Mouse (Mus musculus): Measurements from ENCODE around the gene Slc13a2. TPM values are rescaled to one million over a fixed set of nuclear protein-coding genes. Genes with fewer than 3 reads are reported as not detected.

Slc13a2 gene
- polyA plus RNA-seq, 1 experiment from 2014 or later: 4.6 TPM

GRCm38 (mm10) chr11:78382701-78383100 lies 39.3 kb downstream of the Slc13a2 start:
- no peaks in the 10 kb centered on the region for H3K27me3 ChIP-seq (replicated peaks; ENCODE audit: control insufficient read depth, insufficient read depth, low read length)
- H3K36me3 ChIP-seq (ENCODE audit: control insufficient read depth, insufficient read depth, low read length): no peaks in the 10 kb centered on the region
- H3K27ac ChIP-seq (ENCODE audit: low read length): no peak overlapping the region
- no peak overlapping the region for H3K9ac ChIP-seq (ENCODE audit: low read depth, low read length)
- H3K9me3 ChIP-seq (ENCODE audit: control insufficient read depth, low read length): no peaks in the 10 kb centered on the region
- H3K4me2 ChIP-seq (ENCODE audit: low read depth, low read length): no peak overlapping the region
- WGBS: 41% methylated on average over 5 of the region's 5 CpGs
- peaks cover 5% of the 10 kb centered on the region; the same call in 1 of the 2 replicates for H3K4me1 ChIP-seq (ENCODE audit: control insufficient read depth, insufficient read depth, low read length)
- no peak overlapping the region for H3K4me3 ChIP-seq (ENCODE audit: low read length)
- ATAC-seq: no peak

- H3K27ac ChIP-seq (ENCODE audit: low read length): no peak overlapping the region
- H3K27me3 ChIP-seq (replicated peaks; ENCODE audit: control insufficient read depth, insufficient read depth, low read length): no peaks in the 10 kb centered on the region
- H3K9me3 ChIP-seq (ENCODE audit: control insufficient read depth, low read length): no peaks in the 10 kb centered on the region
- H3K4me2 ChIP-seq (ENCODE audit: low read depth, low read length): no peak overlapping the region
- no peak overlapping the region for H3K4me3 ChIP-seq (ENCODE audit: low read length)
- H3K4me1 ChIP-seq (ENCODE audit: control insufficient read depth, insufficient read depth, low read length): peaks cover 7% of the 10 kb centered on the region
- ATAC-seq: no peak
- H3K9ac ChIP-seq (ENCODE audit: low read depth, low read length): no peak overlapping the region
- H3K36me3 ChIP-seq (ENCODE audit: control insufficient read depth, insufficient read depth, low read length): no peaks in the 10 kb centered on the region
- 76% methylated on average over 7 of the region's 7 CpGs for WGBS
These were observed 39.7 kb downstream of the Slc13a2 start for GRCm38 (mm10) chr11:78382286-78382685.

DNA sequence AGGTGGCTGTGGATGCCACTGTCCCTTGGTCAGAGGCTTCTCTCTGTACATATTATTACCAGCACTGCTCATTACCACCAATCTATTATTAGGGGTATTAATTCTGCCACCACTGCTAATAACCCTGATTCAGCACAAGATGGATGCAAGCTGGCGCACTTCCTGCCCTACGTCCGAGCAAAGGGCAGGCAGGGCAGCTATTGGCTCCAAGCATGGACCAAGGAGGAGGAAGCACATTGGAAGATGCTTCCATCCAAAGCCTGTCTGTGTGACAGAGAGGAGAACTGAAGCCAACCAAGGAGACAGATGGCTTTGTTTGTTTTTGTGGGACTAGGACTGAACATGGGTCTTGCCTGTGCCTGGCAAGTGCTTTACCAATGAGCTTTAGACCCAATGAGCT lies 41.0 kb downstream of the Slc13a2 start:
- Histone ChIP-seq H3K4me1 (ENCODE audit: control insufficient read depth, insufficient read depth, low read length) (peaks cover 8% of the 10 kb centered on the region), H3K4me3 (ENCODE audit: low read length) (no peak overlapping the region), H3K9ac (ENCODE audit: low read depth, low read length) (no peak overlapping the region), H3K27ac (ENCODE audit: low read length) (no peak overlapping the region), H3K27me3 (replicated peaks; ENCODE audit: control insufficient read depth, insufficient read depth, low read length) (no peaks in the 10 kb centered on the region), H3K4me2 (ENCODE audit: low read depth, low read length) (no peak overlapping the region), H3K36me3 (ENCODE audit: control insufficient read depth, insufficient read depth, low read length) (no peaks in the 10 kb centered on the region), H3K9me3 (ENCODE audit: control insufficient read depth, low read length) (no peaks in the 10 kb centered on the region)
- ATAC-seq: no peak
- WGBS: 77% methylated on average over 3 of the region's 3 CpGs

DNA sequence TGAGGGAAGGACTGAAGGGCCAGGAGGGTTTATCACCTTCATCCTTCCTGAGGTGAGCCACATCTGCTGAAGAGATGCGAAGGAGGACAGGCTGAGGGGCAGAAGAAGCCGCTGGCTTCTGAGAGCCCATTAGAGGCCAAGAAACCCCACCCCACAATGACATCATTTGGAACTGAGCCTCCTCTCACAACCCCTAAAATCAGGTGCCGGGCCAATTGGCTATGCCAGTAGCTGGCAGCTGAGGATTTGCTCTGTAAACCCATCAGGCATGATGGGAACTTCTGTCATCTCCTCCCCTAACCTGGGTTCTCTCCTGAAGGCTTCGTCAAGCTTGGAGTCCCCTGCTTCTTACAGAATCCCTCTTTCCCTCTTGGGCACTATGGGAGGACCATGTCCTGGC lies 41.7 kb downstream of the Slc13a2 start:
- H3K27me3 ChIP-seq (replicated peaks; ENCODE audit: control insufficient read depth, insufficient read depth, low read length): no peaks in the 10 kb centered on the region
- H3K9ac ChIP-seq (ENCODE audit: low read depth, low read length): no peak overlapping the region
- WGBS: 74% methylated on average over 4 of the region's 4 CpGs
- H3K4me3 ChIP-seq (ENCODE audit: low read length): no peak overlapping the region
- H3K36me3 ChIP-seq (ENCODE audit: control insufficient read depth, insufficient read depth, low read length): no peaks in the 10 kb centered on the region
- peaks cover 8% of the 10 kb centered on the region for H3K4me1 ChIP-seq (ENCODE audit: control insufficient read depth, insufficient read depth, low read length)
- H3K4me2 ChIP-seq (ENCODE audit: low read depth, low read length): no peak overlapping the region
- no peak overlapping the region for H3K27ac ChIP-seq (ENCODE audit: low read length)
- no peaks in the 10 kb centered on the region for H3K9me3 ChIP-seq (ENCODE audit: control insufficient read depth, low read length)
- ATAC-seq: no peak

GRCm38 (mm10) chr11:78377549-78378159 lies 44.4 kb downstream of the Slc13a2 start:
- Histone ChIP-seq H3K4me1 (ENCODE audit: control insufficient read depth, insufficient read depth, low read length) (peaks cover 12% of the 10 kb centered on the region), H3K27ac (ENCODE audit: low read length) (no peak overlapping the region)
- peak; percentile 93 for ATAC-seq

DNA sequence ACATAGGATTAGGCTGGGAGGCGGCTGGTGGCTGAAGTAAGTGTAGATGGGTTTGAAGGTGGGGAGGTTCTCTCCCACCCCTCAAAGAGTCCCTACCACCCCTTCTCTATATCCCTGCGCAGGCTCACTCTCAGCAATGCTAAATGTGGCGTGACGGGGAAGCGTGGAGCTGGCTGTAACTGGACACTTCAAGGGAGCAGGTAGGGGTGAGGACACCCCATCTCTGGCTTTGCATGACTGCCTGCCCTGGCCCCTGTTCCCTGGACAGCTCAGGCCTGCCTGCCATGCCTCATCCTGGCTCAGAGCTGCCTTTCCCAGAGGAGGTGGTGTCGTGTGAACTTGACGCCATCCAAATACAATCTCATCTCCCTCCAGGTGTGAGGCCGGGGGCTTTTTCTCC lies 47.9 kb downstream of the Slc13a2 start:
- Histone ChIP-seq H3K4me2 (ENCODE audit: low read depth, low read length) (no peak overlapping the region), H3K36me3 (ENCODE audit: control insufficient read depth, insufficient read depth, low read length) (no peaks in the 10 kb centered on the region), H3K4me1 (ENCODE audit: control insufficient read depth, insufficient read depth, low read length) (peaks cover 28% of the 10 kb centered on the region), H3K27me3 (replicated peaks; ENCODE audit: control insufficient read depth, insufficient read depth, low read length) (no peaks in the 10 kb centered on the region), H3K4me3 (ENCODE audit: low read length) (no peak overlapping the region), H3K27ac (ENCODE audit: low read length) (no peak overlapping the region), H3K9ac (ENCODE audit: low read depth, low read length) (no peak overlapping the region), H3K9me3 (ENCODE audit: control insufficient read depth, low read length) (no peaks in the 10 kb centered on the region)
- 73% methylated on average over 8 of the region's 8 CpGs for WGBS
- no peak for ATAC-seq

More at GRCm38 (mm10) chr11:78377549-78378159, 44.4 kb downstream of the Slc13a2 start:
- no peak overlapping the region for H3K4me3 ChIP-seq (ENCODE audit: low read length)
- H3K9ac ChIP-seq (ENCODE audit: low read depth, low read length): no peak overlapping the region
- no peaks in the 10 kb centered on the region for H3K27me3 ChIP-seq (replicated peaks; ENCODE audit: control insufficient read depth, insufficient read depth, low read length)
- H3K9me3 ChIP-seq (ENCODE audit: control insufficient read depth, low read length): no peaks in the 10 kb centered on the region
- no peaks in the 10 kb centered on the region for H3K36me3 ChIP-seq (ENCODE audit: control insufficient read depth, insufficient read depth, low read length)
- H3K4me2 ChIP-seq (ENCODE audit: low read depth, low read length): no peak overlapping the region
- whole genome bisulfite sequencing: 21% methylated on average over 7 of the region's 12 CpGs

GRCm38 (mm10) chr11:78372610-78373009 lies 49.4 kb downstream of the Slc13a2 start:
- H3K4me1 ChIP-seq (ENCODE audit: control insufficient read depth, insufficient read depth, low read length): peaks cover 26% of the 10 kb centered on the region
- 0 out of 2 replicates have a peak, but pooled peaks have one; percentile 22 for ATAC-seq
- H3K27me3 ChIP-seq (replicated peaks; ENCODE audit: control insufficient read depth, insufficient read depth, low read length): no peaks in the 10 kb centered on the region
- no peaks in the 10 kb centered on the region for H3K36me3 ChIP-seq (ENCODE audit: control insufficient read depth, insufficient read depth, low read length)
- no peak overlapping the region for H3K4me2 ChIP-seq (ENCODE audit: low read depth, low read length)
- H3K9me3 ChIP-seq (ENCODE audit: control insufficient read depth, low read length): no peaks in the 10 kb centered on the region
- H3K27ac ChIP-seq (ENCODE audit: low read length): no peak overlapping the region
- H3K4me3 ChIP-seq (ENCODE audit: low read length): no peak overlapping the region
- 49% methylated on average over 7 of the region's 7 CpGs for WGBS
- H3K9ac ChIP-seq (ENCODE audit: low read depth, low read length): peak overlapping the region; percentile 6; the same call in 1 of the 2 replicates

DNA sequence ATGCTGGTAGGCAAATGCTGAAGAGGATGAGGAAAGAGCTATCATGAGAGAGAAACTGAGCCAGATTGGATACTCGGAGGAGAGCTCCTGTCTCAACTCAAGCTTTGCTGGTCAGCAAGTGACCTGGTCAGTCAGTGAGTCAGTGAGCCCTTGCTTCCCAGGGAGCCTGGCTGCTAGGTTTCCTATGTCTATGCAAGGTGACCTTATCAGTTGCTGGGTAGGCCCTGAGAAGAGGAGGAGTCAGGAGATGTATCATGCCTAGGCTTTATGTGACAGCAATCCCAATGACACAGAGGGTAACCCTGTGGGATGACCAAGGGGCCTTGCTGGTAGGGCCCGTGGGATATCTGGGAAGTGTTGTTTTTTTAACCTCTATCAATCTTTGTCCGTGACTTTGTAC lies 49.9 kb downstream of the Slc13a2 start:
- Histone ChIP-seq H3K27ac (ENCODE audit: low read length) (no peak overlapping the region), H3K4me3 (ENCODE audit: low read length) (no peak overlapping the region), H3K4me2 (ENCODE audit: low read depth, low read length) (no peak overlapping the region), H3K27me3 (replicated peaks; ENCODE audit: control insufficient read depth, insufficient read depth, low read length) (no peaks in the 10 kb centered on the region), H3K36me3 (ENCODE audit: control insufficient read depth, insufficient read depth, low read length) (no peaks in the 10 kb centered on the region), H3K4me1 (ENCODE audit: control insufficient read depth, insufficient read depth, low read length) (peaks cover 23% of the 10 kb centered on the region), H3K9ac (ENCODE audit: low read depth, low read length) (no peak overlapping the region), H3K9me3 (ENCODE audit: control insufficient read depth, low read length) (no peaks in the 10 kb centered on the region)
- WGBS: 70% methylated on average over 3 of the region's 3 CpGs
- no peak for ATAC-seq

- no peak for ATAC-seq
- H3K4me1 ChIP-seq (ENCODE audit: control insufficient read depth, insufficient read depth, low read length): peaks cover 26% of the 10 kb centered on the region
- H3K4me3 ChIP-seq (ENCODE audit: low read length): no peak overlapping the region
- H3K9me3 ChIP-seq (ENCODE audit: control insufficient read depth, low read length): no peaks in the 10 kb centered on the region
- H3K27me3 ChIP-seq (replicated peaks; ENCODE audit: control insufficient read depth, insufficient read depth, low read length): no peaks in the 10 kb centered on the region
- no peak overlapping the region for H3K27ac ChIP-seq (ENCODE audit: low read length)
- no peaks in the 10 kb centered on the region for H3K36me3 ChIP-seq (ENCODE audit: control insufficient read depth, insufficient read depth, low read length)
- H3K4me2 ChIP-seq (ENCODE audit: low read depth, low read length): no peak overlapping the region
- WGBS: 89% methylated on average over 11 of the region's 11 CpGs
- no peak overlapping the region for H3K9ac ChIP-seq (ENCODE audit: low read depth, low read length)
These were observed 50.3 kb downstream of the Slc13a2 start for GRCm38 (mm10) chr11:78371711-78372110.

- H3K36me3 ChIP-seq (ENCODE audit: control insufficient read depth, insufficient read depth, low read length): no peaks in the 10 kb centered on the region
- WGBS: 45% methylated on average over 1 of the region's 1 CpGs
- H3K9ac ChIP-seq (ENCODE audit: low read depth, low read length): no peak overlapping the region
- no peak overlapping the region for H3K4me2 ChIP-seq (ENCODE audit: low read depth, low read length)
- no peak overlapping the region for H3K4me3 ChIP-seq (ENCODE audit: low read length)
- no peaks in the 10 kb centered on the region for H3K27me3 ChIP-seq (replicated peaks; ENCODE audit: control insufficient read depth, insufficient read depth, low read length)
- H3K4me1 ChIP-seq (ENCODE audit: control insufficient read depth, insufficient read depth, low read length): peaks cover 26% of the 10 kb centered on the region
- no peaks in the 10 kb centered on the region for H3K9me3 ChIP-seq (ENCODE audit: control insufficient read depth, low read length)
- ATAC-seq: 0 out of 2 replicates have a peak, but pooled peaks have one; percentile 4
- peak overlapping the region; percentile 6; the same call in 1 of the 2 replicates for H3K27ac ChIP-seq (ENCODE audit: low read length)
These were observed 51.6 kb downstream of the Slc13a2 start for GRCm38 (mm10) chr11:78370389-78370788.

All from intestine, embryonic 16.5 days (tissue).